Mouse (Mus musculus) cerebellum, postnatal 4 days (tissue): ENCODE data around the gene Ddb2.

Source experiments
- DNase-seq, 2 experiments: peaks; one replicate each; pipeline ENCODE4 v3.0.0; 2022; ENCODE audit warnings: low spot score in 2 of 2, mixed read lengths in 1 of 2

Ddb2 gene

GRCm38 (mm10) chr2:91236601-91237510, at the start of gene Ddb2:
Ddb2 (minus strand) TSS chr2:91236982.
- peak; percentile 79 to 96 for DNase-seq

- DNase-seq, result peak; percentile 77 to 86
Observed at GRCm38 (mm10) chr2:91285885-91286505, 49.2 kb upstream of the Ddb2 start.

GRCm38 (mm10) chr2:91284375-91285199, 47.8 kb upstream of the Ddb2 start:
- DNase-seq, result peak in 1 of 2 experiments; percentile 68

GRCm38 (mm10) chr2:91283972-91284371, 47.2 kb upstream of the Ddb2 start:
- DNase-seq, result no peak

GRCm38 (mm10) chr2:91281366-91281765, 44.6 kb upstream of the Ddb2 start:
- DNase-seq, result no peak

- no peak for DNase-seq
Observed at GRCm38 (mm10) chr2:91279372-91279755, 42.6 kb upstream of the Ddb2 start.

GRCm38 (mm10) chr2:91278749-91279371, 42.1 kb upstream of the Ddb2 start:
- DNase-seq, result peak; percentile 47 to 71

GRCm38 (mm10) chr2:91269687-91270133, 32.9 kb upstream of the Ddb2 start:
- DNase-seq, result no peak

GRCm38 (mm10) chr2:91268706-91269105, 31.9 kb upstream of the Ddb2 start:
- DNase-seq, result no peak

- no peak for DNase-seq
Observed at GRCm38 (mm10) chr2:91268042-91268441, 31.3 kb upstream of the Ddb2 start.

- peak; percentile 96 to 98 for DNase-seq
Observed at GRCm38 (mm10) chr2:91264711-91265681, 28.2 kb upstream of the Ddb2 start, which contains the start of gene Arfgap2. Arfgap2 (plus strand) TSS chr2:91264974.

GRCm38 (mm10) chr2:91263692-91264660, 27.2 kb upstream of the Ddb2 start:
- DNase-seq, result no peak

GRCm38 (mm10) chr2:91259493-91259892, 22.7 kb upstream of the Ddb2 start:
- no peak for DNase-seq

- DNase-seq, result no peak
Observed at GRCm38 (mm10) chr2:91258830-91259229, 22.0 kb upstream of the Ddb2 start.

GRCm38 (mm10) chr2:91258054-91258453, 21.3 kb upstream of the Ddb2 start:
- DNase-seq, result peak in 1 of 2 experiments; percentile 18

GRCm38 (mm10) chr2:91257126-91257980, 20.6 kb upstream of the Ddb2 start:
- peak; percentile 30 to 53 for DNase-seq

GRCm38 (mm10) chr2:91256256-91257125, 19.7 kb upstream of the Ddb2 start:
- DNase-seq, result peak; percentile 30 to 54
